Mouse (Mus musculus): ENCODE measurements around the gene Exo5. TPM values are rescaled to one million over a fixed set of nuclear protein-coding genes. Genes with fewer than 3 reads are reported as not detected.
A peak's percentile ranks its signal among the peaks of the same experiment; 100 is the strongest.

The Exo5 gene
- total RNA-seq, 2 experiments from 2014 or later, result 10.1 to 13.3 TPM

GRCm38 (mm10) chr4:120911086-120911485, 13.7 kb downstream of the Exo5 start:
- no peak for DNase-seq (ENCODE audit: low spot score in 2 of 2)
- intact Hi-C loops (cut with DNase I), result loop anchor here (5.0 kb wide), 3 partner anchors 149 to 324 kb away; partner anchors contain the start of gene Gm8439

DNA sequence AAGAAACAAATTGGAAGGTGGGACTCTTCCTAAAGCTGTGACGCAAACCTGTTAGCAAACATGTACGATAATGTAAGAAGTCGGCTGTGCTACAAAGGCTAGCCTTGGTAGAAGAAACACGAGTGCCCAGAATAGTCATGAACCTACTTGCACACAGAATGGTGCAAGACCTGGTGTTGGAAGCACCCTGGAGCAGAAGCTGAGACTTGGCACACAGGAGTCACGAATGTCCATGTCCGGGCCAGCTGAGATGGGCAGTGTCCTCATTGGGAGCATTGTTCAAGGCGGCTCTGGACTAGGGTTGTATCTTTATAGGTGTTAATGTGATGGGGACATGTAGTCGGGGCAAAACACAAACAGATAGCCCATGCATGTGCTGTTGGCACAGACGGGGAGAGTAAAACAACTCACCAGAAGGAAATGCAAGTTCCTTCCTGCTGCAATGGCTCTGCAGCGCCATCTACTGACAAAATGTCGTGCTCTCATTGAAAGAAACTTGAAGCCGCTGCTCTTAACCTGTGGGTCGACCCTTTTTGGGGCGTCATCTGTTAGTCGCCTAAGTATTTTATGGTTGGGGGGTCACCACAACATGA, 15.2 kb downstream of the Exo5 start:
- DNase-seq (ENCODE audit: low spot score in 2 of 2), result peak; percentile 56 to 64
- intact Hi-C loops (cut with DNase I), result loop anchor here (1.0 to 5.0 kb wide), 4 partner anchors 59 to 322 kb away; partner anchors contain the start of gene Gm8439

GRCm38 (mm10) chr4:120905644-120906043, 19.2 kb downstream of the Exo5 start:
- intact Hi-C loops (cut with DNase I), result no loop called here
- DNase-seq (ENCODE audit: low spot score in 2 of 2), result no peak

DNA sequence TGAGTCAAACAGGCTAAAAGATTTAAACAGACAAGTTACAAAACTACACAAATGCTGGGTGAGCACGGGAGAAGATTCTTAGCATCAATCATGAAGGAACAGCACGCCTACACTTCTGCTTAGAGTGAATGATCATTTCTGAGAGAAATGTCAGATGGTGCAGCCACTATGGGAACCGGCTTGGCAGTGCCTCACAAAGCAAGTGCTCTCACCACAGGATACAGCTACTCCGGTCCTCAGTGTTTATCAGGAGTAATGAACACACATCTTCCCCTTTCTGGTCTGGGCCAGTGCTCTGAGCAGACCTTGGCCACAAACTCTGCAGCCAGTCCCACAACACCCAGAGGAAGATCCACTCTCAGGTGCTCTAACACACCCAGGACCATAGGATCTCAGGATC, 20.3 kb downstream of the Exo5 start:
- no peak for DNase-seq (ENCODE audit: low spot score in 2 of 2)
- intact Hi-C loops (cut with DNase I), result no loop called here

GRCm38 (mm10) chr4:120895810-120896584, 28.8 kb downstream of the Exo5 start:
- intact Hi-C loops (cut with DNase I), result no loop called here
- DNase-seq (ENCODE audit: low spot score in 2 of 2), result no peak

- intact Hi-C loops (cut with DNase I), result no loop called here
- DNase-seq (ENCODE audit: low spot score in 2 of 2), result no peak
Measured at GRCm38 (mm10) chr4:120895226-120895625, 29.6 kb downstream of the Exo5 start.

DNA sequence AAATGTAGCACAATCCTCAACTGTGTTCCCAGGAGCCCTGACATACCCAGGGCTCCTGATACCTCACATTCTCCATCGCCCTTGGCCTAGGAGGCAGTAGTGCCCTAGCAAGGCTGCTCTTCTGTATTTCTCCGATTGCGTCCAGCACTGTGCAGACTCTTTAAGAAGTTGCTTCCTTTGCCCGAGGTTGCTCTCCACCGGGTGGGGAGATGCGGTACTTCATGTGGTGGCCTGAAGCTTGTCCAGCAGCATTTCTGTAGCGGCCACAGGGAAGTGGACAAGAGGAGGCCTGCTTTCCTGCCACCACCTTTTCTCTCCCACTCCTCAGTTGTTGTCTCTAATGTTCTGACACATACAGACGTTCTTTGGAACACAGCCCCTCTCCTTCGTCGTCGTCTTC, 30.2 kb downstream of the Exo5 start:
- intact Hi-C loops (cut with DNase I), result loop anchor here (5.0 kb wide), 1 partner anchor 302 kb away; no protein-coding TSS in a partner anchor
- no peak for DNase-seq (ENCODE audit: low spot score in 2 of 2)

GRCm38 (mm10) chr4:120893656-120894401, 31.0 kb downstream of the Exo5 start:
- peak in 1 of 2 experiments; percentile 62 for DNase-seq (ENCODE audit: low spot score in 2 of 2)
- intact Hi-C loops (cut with DNase I), result loop anchor here (5.0 kb wide), 1 partner anchor 302 kb away; no protein-coding TSS in a partner anchor

DNA sequence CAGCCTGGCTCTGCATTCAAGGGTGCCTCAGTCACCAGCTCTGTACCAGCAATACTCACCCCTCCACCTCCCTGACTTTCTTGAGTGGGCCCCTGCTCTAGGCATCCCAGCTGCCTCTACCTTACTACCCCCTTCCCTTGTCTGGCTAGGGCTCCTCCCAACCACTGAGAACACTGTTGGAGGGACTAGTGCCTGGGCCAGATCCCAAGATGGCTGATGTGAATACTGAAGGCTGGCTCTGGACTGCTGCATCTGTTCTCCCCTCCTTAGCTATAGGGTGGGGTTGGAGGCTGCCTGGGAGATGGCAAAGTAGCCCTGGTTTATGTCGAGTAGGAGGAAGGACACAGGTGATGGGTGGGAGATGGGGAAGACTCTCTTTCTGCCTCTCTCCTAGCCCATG, 32.3 kb downstream of the Exo5 start:
- no peak for DNase-seq (ENCODE audit: low spot score in 2 of 2)
- intact Hi-C loops (cut with DNase I), result loop anchor here (5.0 kb wide), 1 partner anchor 300 kb away; no protein-coding TSS in a partner anchor

DNA sequence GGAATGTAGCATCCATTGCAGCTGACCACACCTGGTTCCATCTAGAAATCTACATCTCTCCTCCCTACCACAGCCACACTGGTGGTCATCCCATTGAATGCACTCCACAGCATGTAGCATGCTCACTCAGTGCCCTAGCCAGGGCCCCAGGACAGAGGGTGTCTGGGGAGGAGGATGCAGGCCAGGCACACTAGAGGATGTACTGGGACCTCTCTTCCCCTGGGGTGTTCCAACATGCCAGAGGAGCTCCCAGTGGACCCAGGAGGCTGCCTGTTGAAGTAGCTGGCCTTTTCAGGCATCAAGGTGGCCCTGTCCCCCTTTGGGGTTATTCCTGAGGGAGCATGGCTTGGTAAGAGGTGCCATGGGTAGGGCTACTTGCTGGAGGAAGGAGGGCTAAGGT, 32.9 kb downstream of the Exo5 start:
- intact Hi-C loops (cut with DNase I), result loop anchor here (5.0 kb wide), 1 partner anchor 300 kb away; no protein-coding TSS in a partner anchor
- no peak for DNase-seq (ENCODE audit: low spot score in 2 of 2)

GRCm38 (mm10) chr4:120890754-120891440, 33.9 kb downstream of the Exo5 start:
- intact Hi-C loops (cut with DNase I), result loop anchor here (5.0 kb wide), 1 partner anchor 299 kb away; no protein-coding TSS in a partner anchor

DNA sequence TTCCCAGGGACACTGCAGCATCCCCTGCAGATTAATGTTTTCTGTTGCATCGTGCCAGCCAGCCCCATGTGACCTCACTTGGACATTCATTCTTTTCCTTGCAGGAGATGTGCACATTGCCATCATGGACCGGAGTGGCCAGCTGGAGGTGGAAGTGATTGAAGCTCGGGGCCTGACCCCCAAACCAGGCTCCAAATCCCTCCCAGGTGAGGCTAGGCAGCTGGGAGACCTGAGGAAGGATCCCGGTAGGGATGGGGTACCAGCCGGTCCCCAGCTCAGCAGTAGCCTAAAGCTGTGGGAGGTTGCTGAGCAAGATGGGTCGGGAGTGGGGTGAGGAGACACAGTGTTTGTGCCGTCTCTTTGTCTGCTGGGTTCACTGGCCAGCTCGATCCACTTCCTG, 35.9 kb downstream of the Exo5 start:
- intact Hi-C loops (cut with DNase I), result no loop called here
- DNase-seq (ENCODE audit: low spot score in 2 of 2), result no peak

More at GRCm38 (mm10) chr4:120890754-120891440, 33.9 kb downstream of the Exo5 start:
- DNase-seq (ENCODE audit: low spot score in 2 of 2), result no peak

- DNase-seq (ENCODE audit: low spot score in 2 of 2), result peak; percentile 62 to 79
- intact Hi-C loops (cut with DNase I), result loop anchor here (1.0 to 2.0 kb wide), 2 partner anchors 36 to 127 kb away; no protein-coding TSS in a partner anchor
Measured at GRCm38 (mm10) chr4:120887381-120888112, 37.3 kb downstream of the Exo5 start.

DNA sequence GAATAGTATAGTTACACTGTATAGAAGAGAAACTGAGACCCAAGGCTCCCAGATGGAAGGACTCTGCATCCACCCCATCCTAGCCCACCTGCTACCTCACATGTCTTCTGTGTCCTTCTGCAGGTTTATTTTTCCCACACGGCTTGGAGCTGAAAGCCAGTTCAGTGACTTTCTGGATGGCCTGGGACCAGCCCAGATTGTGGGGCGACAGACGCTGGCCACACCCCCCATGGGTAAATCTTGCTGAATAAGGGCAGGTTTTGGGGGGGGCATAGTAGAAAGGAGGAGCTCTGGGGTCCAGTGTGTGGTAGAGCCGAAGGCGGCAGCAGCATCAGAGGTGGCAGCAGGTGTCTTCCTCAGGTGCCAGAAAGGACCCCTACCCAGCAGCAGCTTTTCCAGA, 38.0 kb downstream of the Exo5 start:
- no peak for DNase-seq (ENCODE audit: low spot score in 2 of 2)

DNA sequence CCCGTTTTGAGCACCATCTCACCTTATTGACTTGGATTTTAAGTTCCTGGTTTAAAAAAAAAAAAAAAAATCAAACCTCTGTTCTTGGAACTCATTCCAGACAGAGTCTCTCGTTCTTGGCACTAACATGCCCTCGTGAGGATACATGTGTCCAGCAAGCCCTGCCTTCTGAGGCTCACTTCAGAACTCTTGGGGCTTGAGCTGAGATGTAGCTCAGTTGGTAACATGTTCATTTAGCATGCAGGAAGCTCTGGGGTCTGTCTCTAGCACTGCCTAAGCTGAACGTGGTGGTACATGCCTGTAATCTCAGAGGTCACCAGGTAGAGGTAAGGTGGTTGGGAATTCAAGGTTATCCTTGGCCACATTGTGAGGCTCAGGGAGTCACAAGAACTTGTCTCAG, 38.7 kb downstream of the Exo5 start:
- intact Hi-C loops (cut with DNase I), result loop anchor here (2.0 kb wide), 1 partner anchor 125 kb away; no protein-coding TSS in a partner anchor
- no peak for DNase-seq (ENCODE audit: low spot score in 2 of 2)

More for the DNA sequence above, 38.0 kb downstream of the Exo5 start:
- intact Hi-C loops (cut with DNase I), result loop anchor here (1.0 to 2.0 kb wide), 2 partner anchors 36 to 126 kb away; no protein-coding TSS in a partner anchor

DNA sequence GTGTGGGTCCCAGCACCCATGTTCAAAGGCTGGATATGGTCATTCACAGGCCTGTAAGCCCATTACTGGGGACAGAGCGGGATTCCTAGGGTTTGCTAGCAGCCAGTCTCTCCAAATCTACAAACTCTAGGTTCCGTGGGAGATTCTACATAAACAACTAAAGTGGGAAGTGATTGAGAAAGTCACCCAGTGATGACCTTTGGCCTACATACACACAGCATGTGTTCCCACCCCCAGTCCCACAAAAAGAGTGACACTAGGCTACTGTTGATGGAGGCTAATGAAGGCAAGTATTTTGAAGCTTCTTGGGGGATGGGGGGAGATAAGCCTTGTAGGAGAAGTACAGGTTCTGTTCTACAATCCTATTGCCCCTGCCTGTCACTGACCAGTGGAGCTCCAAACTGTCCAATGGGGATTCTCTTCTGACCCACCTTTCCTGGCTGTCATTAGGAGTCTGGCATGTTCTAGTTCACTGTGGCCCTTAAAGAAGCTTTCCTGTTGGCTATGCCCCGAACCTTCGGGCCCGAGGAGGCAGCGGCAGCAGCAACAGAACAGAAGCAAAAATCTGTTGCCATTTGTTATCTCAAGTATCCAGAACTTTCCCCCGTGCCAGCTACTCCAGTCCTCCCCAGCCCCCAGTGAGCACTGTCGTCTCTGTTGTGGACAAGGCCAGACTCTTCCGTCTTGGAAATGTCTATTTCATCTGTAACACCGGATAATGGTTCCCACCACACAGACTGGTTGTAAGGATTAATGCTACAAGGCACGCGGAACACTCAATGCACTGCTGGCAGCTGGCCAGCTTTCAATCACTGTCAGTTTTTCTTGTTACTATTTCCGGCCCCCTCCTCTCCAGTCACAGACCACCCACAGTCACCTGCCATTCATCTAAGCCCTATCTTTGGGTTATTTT, 39.4 kb downstream of the Exo5 start:
- DNase-seq (ENCODE audit: low spot score in 2 of 2), result no peak
- intact Hi-C loops (cut with DNase I), result loop anchor here (2.0 kb wide), 1 partner anchor 125 kb away; no protein-coding TSS in a partner anchor

DNA sequence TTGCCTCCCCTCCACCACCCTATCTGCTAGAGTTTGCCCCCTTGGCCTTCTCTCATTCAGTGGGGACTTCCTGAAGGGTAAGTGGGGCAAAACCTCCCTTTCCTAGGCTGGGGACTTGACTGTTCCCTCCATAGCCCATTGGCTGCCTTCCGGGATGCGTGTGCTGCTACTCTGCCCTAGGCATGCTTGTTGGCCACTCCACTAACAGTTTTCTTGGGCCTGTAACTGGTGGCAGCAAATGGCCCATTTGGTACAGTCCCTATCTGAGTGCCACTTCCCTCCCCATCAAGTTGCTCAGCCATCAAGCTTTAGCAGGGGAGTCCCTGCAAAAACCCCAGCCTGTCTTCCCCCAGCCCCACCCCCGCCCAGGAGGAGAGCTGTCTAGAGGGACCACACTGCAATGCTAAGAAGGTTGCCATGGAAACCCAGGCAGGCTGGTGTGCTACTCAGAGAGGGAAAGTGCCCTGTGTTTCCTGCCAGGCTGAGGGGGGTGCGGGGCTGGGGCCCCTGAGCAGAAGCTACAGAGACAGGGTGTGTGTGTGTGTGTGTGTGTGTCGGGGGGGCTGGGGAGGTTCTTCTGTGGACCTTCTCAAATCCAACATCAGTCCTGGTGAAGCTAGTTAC, 42.7 kb downstream of the Exo5 start:
- intact Hi-C loops (cut with DNase I), result no loop called here
- peak; percentile 73 to 87 for DNase-seq (ENCODE audit: low spot score in 2 of 2)
